8 mouse cellular contexts compared by ENCODE assay signal in genomic region chr2:5942416-5943032, GRCm38 (mm10). TPM values are rescaled to one million over a fixed set of nuclear protein-coding genes. Genes with fewer than 3 reads are reported as not detected.
A peak's percentile ranks its signal among the peaks of the same experiment; 100 is the strongest.
DNase-seq lines count a peak whose midpoint lies in the region; TF ChIP-seq lines count a peak whose summit lies in the region.

Gene Dhtkd1 (minus strand): TSS chr2:5942792.

- peak; percentile 23 to 55 for DNase-seq in urinary bladder, adult 18-20 months (ENCODE audit: low spot score in 2 of 2)
- DNase-seq in urinary bladder, postnatal 10 days (ENCODE audit: low spot score): no peak
- DNase-seq in heart, adult 8-10 months (ENCODE audit: low spot score): peak; percentile 61
- peak; percentile 84 for DNase-seq in kidney, adult 18-20 months
- peak; percentile 82 for DNase-seq in limb, embryonic 10.5 days (ENCODE audit: low spot score)
- DNase-seq in midbrain, embryonic 10.5 days (ENCODE audit: low spot score): peak; percentile 78
- peak; percentile 72 for DNase-seq in right cerebral cortex, postnatal 4 days

- no peaks in the 10 kb centered on the region for H3K36me3 ChIP-seq in limb, embryonic 10.5 days
- no peaks in the 10 kb centered on the region for H3K36me3 ChIP-seq in midbrain, embryonic 10.5 days

- peak within 1 kb of the TSS; percentile 89 for H3K4me3 ChIP-seq in embryonic fibroblast, embryonic 13.5 days (ENCODE audit: insufficient read depth, low read length)
- peak within 1 kb of the TSS; percentile 76 for H3K4me3 ChIP-seq in limb, embryonic 10.5 days
- peak within 1 kb of the TSS; percentile 73 for H3K4me3 ChIP-seq in midbrain, embryonic 10.5 days

- H3K4me1 ChIP-seq in embryonic fibroblast, embryonic 13.5 days (ENCODE audit: control insufficient read depth, insufficient read depth, low read length): no peaks in the 10 kb centered on the region
- peaks cover 14% of the 10 kb centered on the region for H3K4me1 ChIP-seq in limb, embryonic 10.5 days
- H3K4me1 ChIP-seq in midbrain, embryonic 10.5 days: peaks cover 10% of the 10 kb centered on the region

- no peaks in the 10 kb centered on the region for H3K27me3 ChIP-seq in limb, embryonic 10.5 days (ENCODE audit: low read depth, poor library complexity, severe bottlenecking)
- no peaks in the 10 kb centered on the region for H3K27me3 ChIP-seq in midbrain, embryonic 10.5 days (ENCODE audit: low read depth, poor library complexity, severe bottlenecking)

- peak; percentile 24; the same call in 1 of the 2 replicates for TF ChIP-seq POLR2A in embryonic fibroblast, embryonic 13.5 days (IDR thresholded peaks at IDR 0.05; ENCODE audit: low read depth, low read length)

- TF ChIP-seq CTCF in embryonic fibroblast, embryonic 13.5 days (IDR thresholded peaks at IDR 0.05; ENCODE audit: borderline replicate concordance, insufficient read depth, low read length): no peak

- no peaks in the 10 kb centered on the region for H3K9me3 ChIP-seq in limb, embryonic 10.5 days (replicated peaks)
- H3K9me3 ChIP-seq in midbrain, embryonic 10.5 days (replicated peaks): no peaks in the 10 kb centered on the region

- H3K27ac ChIP-seq in embryonic fibroblast, embryonic 13.5 days (ENCODE audit: insufficient read depth, low read length): no peak within 1 kb of the TSS
- H3K27ac ChIP-seq in limb, embryonic 10.5 days: peak within 1 kb of the TSS; percentile 87
- peak within 1 kb of the TSS; percentile 84 for H3K27ac ChIP-seq in midbrain, embryonic 10.5 days (replicated peaks)

- under 1% methylated on average over 36 of the region's 36 CpGs for WGBS in limb, embryonic 10.5 days
- under 1% methylated on average over 36 of the region's 36 CpGs for WGBS in midbrain, embryonic 10.5 days

RNA-seq across cellular contexts. Expression of gene Dhtkd1, which starts in this region (rescaled TPM):
- 3.0 and 3.3 TPM in 2 replicates for polyA plus RNA-seq in embryonic fibroblast, embryonic 13.5 days (2011; ENCODE audit: insufficient read length, low read depth, missing spikeins)
- 1 to 10 TPM; 3.7 to 9.4 (median 4.0) TPM for total RNA-seq in heart, adult 8-10 months (2022)
- 6.5 and 9.2 TPM in 2 replicates for polyA plus RNA-seq in limb, embryonic 10.5 days (2016; fragmentation: Nextera tagmentation; extraction: Ambion mirVana)
- 5.3 and 5.6 TPM in 2 replicates for polyA plus RNA-seq in midbrain, embryonic 10.5 days (2016; fragmentation: Nextera tagmentation; extraction: Ambion mirVana)
